Mouse (Mus musculus): ENCODE results near the gene Mettl23.

DNA sequence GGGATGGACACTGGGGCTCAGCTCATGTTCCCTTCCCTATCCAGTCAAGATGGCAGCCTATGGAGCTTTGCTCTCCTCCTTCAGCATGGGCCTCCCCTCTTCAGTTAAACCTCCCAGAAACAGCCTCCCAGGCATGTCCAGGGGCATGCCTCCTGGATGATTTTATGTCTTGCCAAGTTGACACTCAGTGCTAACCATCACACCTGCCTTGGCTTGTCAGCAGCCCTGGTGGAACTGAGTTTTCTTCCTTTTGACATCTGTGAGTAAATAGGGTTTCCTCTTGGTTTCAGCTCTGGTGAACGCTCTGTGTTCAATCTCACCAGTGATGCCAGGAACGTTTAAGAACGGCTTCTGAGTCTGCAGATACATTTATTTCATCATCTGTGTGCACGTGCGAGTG, 40.4 kb upstream of the Mettl23 start:
- TF ChIP-seq MAFK (IDR thresholded peaks at IDR 0.05; ENCODE audit: insufficient read depth, low read depth, low read length) (no peak), CHD2 (IDR thresholded peaks at IDR 0.05; ENCODE audit: low read depth, low read length) (no peak), HCFC1 (IDR thresholded peaks at IDR 0.05; ENCODE audit: borderline replicate concordance, insufficient read depth, low read length) (no peak), ZC3H11A (IDR thresholded peaks at IDR 0.05; ENCODE audit: borderline replicate concordance, low read depth, low read length) (no peak)

All from ES-E14 (cell line).